Mouse (Mus musculus) fat pad, adult 2 months (tissue): ENCODE data around the gene Pde1a.
"Not testable (repeated sequence)": the region's sequence is repeated elsewhere in the genome, so short reads cannot be mapped to it uniquely, and the experiment has no call there.

ENCODE experiments used
- DNase-seq: peaks from one replicate; pipeline ENCODE4 v3.0.0-alpha.2; 2011; ENCODE audit warnings: low read depth, low spot score; ENCODE audit errors: extremely low read depth

Pde1a gene

DNA sequence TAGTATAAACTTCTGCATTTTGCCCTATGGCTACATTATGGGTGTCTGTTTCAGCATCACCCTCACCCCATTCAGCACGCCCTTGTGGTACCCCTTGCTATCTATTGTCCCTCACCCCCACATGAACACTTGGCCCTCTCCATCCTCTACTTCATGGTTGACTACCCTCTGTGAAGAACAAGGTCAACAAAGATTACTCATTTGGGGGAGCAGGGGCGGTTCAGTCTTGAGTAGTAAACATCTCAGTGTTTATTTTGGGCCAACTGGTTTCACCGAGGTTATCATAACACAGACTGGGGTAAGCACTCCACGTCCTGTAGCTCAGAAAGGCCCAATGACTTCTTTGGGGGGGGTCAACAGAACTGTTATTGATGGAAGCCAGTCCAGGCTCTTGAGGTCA, 164.3 kb downstream of the Pde1a start:
- no peak for DNase-seq

DNA sequence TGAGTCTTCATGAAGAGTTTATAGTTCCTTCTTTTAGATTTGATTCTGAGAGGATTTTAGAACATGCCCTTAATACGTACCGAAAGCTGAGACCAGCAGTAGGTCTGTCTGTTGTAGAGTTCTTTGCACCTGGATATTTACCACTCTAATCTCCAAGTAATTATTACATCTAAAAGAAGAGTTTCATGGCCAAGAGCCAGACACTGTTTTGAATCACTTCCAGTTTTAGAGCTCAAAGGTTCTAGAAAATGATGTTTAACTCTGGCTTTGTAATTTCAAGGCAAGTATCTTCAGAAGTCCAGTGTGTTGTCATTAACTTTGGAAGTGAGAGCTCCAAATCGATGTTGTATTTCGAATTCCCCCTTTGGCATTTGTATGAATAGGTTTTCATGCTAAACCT, 167.8 kb downstream of the Pde1a start:
- DNase-seq = no peak

DNA sequence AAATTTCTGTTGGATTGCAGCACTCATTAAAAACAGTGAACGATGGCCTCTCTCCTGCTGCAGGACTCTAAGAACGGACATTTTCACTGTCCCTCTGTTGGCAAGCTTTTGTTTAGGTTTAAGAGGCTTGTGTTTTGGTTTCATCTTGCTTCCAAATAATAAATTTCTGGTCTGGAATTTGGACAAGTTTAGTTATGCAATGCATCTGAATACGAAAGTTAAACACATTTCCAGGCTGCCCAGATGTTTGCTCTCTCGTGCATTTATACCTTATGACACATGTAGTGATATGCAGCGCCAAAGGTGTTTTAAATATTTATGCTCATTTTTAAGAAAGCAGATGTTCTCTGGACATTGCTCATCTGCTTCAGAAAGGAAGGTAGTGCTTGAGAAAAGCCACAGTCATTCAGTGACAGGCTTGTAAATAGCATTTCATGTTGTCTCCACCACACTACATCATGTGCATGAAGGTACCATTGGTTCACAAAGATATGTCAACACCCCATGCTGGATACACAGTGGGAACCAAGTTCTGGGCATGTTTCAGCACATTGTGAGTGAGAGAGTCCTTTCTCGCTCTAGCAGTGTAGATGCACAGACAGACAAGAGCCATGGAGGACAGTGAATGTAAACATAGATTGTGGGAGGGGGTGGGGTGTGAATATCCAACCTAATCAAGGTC, 171.5 kb downstream of the Pde1a start:
- no peak for DNase-seq

DNA sequence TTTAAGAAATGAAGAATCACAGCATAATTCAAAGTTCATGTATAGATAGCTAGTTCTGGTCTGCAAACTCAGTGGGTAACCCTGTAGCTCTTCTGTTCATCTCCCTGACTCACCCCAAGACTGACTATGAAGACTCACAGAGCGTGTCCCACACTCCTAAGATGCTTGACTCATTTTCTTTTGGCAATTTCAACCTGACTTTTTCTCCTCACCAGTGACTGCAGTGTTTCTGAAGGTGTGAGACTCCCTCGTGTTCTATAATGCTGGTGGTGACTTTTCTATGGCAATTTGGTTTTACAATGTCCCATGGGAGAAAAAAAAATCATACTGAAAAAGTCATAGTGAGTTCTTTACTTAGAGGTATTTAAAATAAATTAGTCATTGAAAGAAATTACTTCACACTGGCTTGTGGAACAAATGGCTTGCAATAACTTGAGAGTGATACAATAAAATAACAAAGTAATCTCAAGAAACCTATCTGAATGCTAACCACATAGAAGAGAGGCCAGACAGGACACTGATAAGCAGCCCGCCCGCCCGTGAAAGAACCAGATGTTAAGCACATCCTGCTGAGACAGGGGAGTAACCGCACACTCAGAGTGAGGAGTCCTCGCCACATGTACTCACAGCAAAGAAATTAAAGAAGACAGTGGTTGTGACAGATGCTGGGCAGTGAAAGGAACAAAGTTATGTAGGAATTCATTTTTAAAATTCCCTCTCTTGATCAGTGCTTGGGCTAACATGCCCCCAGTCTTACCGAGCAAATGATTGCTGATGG, 183.2 kb downstream of the Pde1a start:
- no peak for DNase-seq

DNA sequence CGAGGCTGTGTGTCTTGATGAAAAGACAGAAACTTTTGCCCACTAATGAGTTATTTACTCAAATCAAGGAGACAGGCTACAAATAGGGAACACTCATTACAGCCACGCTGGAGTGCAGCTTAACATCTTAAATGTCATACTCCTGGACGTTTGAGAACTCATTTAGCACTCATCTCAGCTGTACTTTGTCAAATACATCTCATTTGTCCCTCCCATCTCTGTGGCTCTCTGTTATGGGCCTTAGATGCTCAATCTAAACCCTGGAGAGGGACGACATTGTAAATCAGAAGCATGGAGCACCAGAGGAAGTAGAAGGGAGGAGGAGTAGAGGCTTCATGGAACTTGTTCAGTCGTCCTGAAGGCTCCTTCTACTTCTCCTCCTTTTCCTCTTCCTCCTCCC, 194.6 kb downstream of the Pde1a start:
- DNase-seq = no peak

DNA sequence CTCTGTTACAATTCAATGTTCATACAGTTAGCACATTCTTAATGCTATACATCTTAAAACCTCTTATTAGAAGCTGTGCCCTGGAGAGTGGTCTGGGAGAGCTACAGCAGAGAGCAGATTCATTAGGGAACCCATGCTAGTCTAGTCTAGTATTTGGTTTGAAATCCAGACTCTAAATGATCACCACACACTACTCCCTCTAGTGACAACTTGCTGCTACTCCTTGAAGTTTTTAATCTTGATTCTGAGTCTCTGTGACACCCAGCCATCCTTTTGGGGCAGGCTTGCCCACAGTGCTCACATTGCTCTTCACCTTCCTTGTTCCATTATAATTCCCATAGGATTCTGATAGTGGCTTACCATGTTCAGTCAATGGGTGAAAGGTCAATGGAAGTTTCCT, 206.9 kb downstream of the Pde1a start:
- DNase-seq = no peak

DNA sequence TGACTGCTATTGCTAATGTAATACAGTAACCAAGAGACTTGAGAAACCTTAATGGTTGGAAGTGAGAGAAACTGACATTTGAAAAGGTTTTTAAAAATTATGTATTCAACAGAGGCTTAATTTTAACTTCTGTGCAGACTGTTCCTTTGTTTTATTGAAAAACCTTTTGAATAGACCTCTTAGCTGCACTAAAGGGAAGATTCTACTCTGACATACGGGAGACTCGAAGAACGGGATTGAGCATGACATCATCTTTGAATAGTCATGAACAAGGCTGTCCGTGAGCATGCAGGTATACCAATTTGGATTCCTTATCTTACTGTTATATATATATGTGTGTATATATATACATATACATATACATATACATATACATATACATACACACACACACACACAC, 207.9 kb downstream of the Pde1a start:
- no peak for DNase-seq

DNA sequence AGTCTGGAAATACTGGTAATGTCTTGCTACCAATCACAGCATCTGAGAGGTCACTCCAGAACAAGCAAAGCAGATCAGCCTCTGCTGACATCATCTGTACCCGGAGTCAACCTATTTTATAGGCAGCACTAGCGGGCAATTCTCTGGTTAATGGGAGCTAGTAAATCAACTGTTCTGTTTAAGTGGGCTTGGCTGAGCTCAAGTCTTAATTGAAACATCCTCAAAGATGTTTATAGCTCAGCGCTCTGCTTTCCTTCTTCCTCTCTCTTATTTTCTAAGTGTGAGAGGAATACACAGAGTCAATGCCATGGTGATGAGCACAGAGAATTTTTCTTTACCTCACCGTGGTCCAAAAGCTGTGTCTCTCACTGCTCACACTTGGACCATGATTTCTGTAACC, 208.8 kb downstream of the Pde1a start:
- no peak for DNase-seq

DNA sequence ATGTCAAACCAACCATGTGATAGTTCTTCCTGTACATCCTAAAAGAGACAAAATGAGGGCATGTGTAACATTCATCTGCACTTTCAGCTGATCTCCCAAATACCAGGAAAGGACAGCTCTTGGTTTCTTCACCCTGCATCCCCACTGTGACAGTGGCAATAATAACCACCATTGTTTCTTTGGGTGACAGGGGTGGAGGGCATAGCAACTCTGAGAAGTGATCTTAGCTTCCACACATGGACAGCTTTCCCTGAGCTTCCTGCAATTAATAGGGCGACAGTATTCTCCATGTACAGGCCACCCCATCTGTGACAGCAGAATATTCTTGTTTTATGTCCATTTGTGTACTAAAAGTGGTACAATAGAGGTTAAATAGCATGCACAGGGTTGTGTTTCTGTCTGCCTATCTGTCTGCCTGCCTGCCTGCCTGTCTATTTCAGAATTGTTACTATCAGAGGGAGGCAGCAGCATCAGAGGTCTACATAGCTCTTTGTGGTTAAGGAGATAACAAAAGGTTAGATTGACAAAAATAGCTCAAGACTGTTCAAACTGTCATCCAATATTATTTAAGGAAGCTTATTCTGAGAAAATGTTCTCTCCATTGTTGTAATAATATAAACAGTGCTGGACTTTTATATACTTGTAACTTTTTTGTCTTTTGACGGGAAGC, 227.3 kb downstream of the Pde1a start:
- no peak for DNase-seq

DNA sequence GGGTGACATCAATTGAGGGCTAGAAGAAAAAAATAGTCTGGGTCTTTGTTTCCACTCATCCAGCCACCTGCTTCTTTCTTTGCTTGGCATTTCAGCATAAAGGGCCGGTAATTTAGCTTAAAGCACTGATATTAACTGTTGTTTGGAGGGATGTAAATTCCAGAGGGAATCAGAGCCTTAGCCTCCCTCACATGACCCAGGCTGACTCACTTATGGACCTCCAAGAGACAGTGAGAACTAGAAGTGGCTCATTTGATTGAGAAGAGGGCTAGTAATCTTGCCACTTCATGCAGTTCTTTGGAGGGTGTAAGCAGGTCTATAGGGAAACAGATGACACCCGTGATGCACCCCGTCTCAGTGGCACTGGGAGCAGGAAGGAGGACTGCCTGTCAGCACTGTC, 230.7 kb downstream of the Pde1a start:
- no peak for DNase-seq

DNA sequence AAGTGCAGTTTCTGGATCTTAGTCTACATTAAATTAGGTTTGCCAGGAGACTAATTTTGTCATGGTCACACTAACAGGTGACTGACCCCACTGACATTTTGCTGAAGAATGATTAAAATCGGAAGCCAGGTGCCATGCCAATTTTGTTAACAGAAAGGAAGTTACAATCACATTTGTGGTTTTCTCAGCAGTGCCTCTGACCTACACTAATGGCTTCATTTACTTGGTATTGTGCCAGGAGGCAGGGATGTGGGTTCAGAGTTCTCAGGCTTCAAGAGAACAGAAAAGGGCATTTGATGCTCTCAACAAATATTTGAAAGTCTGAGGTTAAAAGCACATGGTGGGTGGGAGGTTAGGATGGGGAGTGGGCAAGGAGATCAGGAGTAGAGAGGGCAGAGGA, 236.4 kb downstream of the Pde1a start:
- DNase-seq = no peak

DNA sequence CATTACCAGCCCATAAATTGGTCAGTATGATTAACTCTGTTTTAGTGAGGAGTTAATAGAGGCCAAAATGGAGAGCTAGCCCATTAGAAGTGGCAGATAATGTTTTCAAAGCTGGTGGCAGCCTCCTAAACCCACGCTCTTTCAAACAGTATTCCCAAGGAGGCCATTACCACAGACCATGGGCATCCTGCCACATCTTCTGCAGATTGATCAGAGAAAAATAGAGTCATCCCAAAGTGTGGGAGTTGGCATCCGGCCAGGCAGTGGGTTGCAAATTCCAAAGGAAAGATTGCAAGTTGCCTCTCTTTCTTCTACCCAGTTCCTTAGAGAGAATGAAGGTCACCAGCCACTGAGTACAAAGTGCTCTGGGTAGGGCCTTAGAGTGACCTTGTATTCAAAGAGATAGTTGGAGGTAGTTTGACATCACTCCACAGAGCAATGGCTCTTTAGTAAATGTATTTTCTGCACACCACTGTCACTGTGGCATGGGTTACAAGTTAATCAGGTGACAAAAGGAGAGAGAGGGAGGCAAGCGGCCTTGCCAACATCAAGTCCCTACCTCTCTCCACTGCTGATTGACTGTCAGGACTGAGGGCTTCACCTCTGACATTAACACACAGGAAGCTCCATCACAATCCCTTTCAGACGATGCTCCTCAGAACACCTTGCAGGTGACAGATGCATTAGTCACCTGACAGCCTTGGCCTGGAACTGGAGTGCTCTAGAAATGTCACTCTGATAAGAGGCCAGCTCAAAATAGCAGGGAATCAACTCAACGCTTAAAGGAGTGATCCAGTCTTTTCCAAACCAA, 237.3 kb downstream of the Pde1a start:
- DNase-seq = no peak

DNA sequence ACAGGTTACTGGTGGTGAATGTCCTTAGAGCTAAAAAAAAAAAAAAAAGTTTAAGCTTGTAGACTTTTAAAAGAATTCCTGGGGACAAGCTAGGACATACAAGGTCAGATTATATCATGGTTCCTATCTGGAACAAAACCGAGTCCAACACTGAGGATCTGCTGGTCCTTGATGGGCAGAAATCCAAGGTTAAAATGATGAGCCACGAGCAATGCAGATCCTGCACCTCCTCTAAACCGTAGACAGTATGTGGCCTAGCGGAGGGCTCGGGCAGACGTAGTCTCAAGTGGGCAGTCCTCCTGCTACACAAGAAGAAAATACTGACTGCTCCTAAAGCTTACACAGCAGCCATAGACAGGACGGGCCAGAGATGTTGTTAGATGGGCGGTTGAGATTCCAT, 238.5 kb downstream of the Pde1a start:
- DNase-seq = no peak

DNA sequence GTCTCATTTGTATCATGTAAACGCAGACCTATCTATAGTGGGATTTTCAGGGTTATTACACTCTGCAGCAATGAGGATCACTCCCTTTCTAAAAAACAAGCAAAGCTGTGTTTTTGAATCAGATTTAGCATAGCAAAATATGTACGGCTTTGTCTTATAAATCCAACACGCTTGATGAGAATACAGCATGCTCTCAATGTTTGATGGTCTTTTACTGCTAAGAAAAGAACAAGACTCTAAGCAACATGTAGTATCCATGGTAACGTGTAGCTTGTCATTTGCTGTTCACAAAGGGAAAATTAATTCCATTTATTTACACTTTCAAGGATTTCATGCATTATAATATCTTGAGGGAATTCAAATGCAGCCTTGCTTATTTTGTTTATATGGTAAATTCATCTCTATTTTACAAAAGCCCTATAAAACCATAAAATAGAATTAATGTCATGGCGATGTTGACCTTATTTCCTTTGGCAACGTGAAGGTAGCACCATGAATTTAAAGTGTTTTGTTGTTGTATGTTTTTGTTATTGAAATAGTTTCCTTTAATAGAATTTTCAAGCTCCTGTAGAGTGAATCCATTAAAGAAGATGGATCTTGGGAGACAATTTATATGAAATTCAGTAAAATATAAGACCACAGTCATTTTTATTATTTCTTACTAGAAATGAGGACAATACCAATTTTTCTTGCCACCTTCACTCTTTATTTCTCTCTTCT, 245.5 kb downstream of the Pde1a start:
- no peak for DNase-seq

DNA sequence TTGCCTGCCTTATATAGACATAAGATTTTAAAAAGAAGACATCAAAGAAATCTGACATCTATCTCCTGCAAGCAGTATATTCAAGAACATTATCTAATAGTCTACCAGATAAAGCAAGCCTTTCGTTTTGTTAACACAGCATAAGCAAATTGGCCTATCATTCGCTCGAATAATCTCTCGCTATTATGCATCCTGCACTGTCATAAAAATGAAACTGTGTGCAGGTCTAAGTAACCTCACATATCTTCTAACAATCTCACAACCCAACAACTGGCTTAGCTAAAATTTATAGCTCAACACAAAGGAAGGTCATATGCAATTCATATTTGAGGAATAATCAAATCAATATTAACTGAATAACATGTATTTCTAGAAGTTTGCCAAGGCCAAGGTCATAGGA, 246.0 kb downstream of the Pde1a start:
- no peak for DNase-seq

DNA sequence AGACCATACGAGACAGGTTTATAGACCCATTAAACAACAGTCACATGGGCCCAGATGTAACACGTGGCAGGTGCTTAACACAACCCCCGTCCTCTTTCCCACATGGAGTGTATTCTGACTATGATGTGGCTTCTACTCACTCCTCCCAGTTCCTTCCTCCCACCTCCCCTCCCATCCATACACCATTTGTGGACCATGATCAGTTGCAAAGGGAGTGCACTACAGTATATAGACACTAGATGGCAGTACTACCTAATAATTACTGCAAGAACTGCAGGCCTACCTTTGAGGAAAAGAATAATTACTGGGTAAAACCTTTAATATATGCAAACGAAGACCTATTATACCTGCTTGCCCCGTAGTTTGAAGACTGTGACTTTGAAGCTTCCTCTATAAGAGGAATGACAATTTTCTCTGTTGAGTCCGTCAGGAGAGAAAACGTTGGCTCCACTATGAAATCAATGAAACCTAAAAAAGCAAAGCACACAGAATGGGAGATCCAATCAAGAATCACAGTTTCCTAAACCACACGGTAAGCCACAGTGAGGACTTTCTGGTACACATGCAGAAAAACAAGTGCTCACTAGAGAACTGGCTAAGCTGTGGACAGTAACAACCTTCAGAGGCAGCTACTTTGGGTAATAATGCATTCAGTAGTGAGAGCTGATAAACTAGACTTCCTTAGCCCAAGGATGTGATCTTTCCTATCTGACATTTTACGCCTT, 263.8 kb downstream of the Pde1a start:
- no peak for DNase-seq

DNA sequence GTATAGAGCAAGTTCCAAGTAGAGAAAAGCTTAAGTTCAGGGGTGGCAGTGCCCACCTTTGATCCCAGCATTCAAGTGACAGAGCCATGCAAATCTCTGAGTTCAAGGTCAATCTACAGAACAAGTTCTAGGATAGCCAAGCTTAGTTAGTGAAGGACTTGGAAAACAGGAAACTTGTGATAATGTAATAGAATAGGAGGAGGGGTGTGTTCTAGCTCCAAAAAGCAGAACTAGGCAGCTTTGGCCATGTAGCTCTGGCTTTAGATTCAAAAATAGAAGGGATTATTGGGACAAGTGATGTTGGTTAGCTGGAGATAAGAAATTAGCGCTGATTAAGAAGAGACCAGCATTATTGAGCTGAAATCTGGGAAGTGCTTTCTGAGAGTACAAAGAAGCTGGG, 272.4 kb downstream of the Pde1a start:
- DNase-seq = no peak

DNA sequence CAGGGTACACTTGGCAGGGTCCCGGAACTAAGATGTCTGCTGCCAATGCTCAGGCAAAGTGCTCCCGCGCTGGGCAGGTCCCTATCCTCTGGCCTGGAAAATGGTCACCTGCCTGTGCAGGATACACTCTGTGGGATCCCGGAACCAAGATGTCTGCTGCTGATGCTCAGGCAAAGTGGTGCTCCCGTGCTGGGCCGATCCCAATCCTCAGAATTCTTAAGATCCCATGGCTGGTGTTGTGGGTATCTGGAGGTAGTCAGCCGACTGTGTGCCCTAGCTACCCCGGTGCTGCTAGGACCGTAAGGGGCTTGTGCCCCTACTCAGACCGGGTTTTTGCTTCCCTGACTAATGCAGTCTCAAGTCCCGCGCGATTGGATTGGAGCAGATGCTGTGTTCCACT, 281.9 kb downstream of the Pde1a start:
- not testable (repeated sequence) for DNase-seq

DNA sequence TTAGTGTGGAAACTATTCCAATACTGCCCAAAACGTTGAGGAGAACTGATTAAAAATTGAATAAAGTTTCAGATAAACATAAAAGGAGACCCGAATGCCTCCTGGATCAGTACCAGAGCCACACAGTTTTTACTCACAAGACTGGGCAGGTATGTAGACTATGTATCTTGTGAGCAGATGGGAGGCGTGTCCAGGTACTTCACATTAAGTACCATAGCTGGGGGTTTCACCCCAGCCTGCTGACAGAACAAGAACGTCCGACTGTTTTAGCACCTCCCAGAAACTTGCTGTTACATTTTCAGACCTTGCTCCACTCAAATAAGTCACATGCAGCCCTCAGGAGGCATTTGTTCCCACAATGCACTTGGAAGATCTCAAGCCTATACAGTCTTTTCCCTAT, 289.7 kb downstream of the Pde1a start:
- no peak for DNase-seq

DNA sequence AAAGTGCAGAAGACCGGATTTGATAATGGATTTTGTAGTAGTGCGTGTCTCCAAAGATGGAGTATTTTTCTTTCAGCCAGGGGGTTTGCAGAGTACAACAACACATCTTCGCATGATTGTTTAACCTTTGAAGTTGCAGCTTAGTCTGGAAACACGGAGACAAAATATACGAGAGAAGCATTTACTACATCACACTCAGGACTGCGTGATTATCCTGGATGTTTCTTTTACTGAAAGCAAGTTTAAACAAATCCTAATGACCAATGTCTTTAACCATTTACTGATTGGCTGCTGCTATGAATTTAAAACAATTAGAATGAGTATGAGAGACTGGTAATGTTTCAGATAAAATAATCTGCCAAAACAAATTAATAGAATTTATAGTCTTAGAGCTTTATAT, 290.2 kb downstream of the Pde1a start:
- DNase-seq = no peak
